Mouse (Mus musculus) forebrain, embryonic 11.5 days (tissue): ENCODE data around the gene Pla2g10. TPM values are rescaled to one million over a fixed set of nuclear protein-coding genes. Genes with fewer than 3 reads are reported as not detected.
"Not testable (repeated sequence)": the region's sequence is repeated elsewhere in the genome, so short reads cannot be mapped to it uniquely, and the experiment has no call there.

ENCODE experiments used
- ATAC-seq: fragments of 200-750 bp; cut with Nextera tagmentation; replicated peaks from 2 replicates; pipeline ENCODE4 v1.8.0; 2017; ENCODE audit warnings: moderate TSS enrichment; ENCODE audit not compliant: low FRiP score
- DNase-seq: peaks from one replicate; pipeline ENCODE4 v3.0.0-alpha.2; 2017; ENCODE audit warnings: low spot score
- H3K27ac ChIP-seq: fragments of 300-500 bp; sonication (generic); 2 replicates; pipeline ENCODE4 v1.5.1; 2014; ENCODE audit warnings: low read depth, low read length
- H3K27me3 ChIP-seq: fragments of 300-500 bp; sonication (generic); 2 replicates; pipeline ENCODE4 v1.6.1; 2014; ENCODE audit warnings: mild to moderate bottlenecking, low read length, mixed read lengths; ENCODE audit not compliant: control insufficient read depth, insufficient read depth
- H3K36me3 ChIP-seq: fragments of 300-500 bp; sonication (generic); 2 replicates; pipeline ENCODE4 v1.6.1; 2014; ENCODE audit warnings: mild to moderate bottlenecking, low read length, moderate library complexity, mixed read lengths; ENCODE audit not compliant: control insufficient read depth, insufficient read depth
- H3K4me1 ChIP-seq: fragments of 300-500 bp; sonication (generic); replicated peaks from 2 replicates; pipeline ENCODE4 v1.6.1; 2014; ENCODE audit warnings: low read length, mixed read lengths; ENCODE audit not compliant: control insufficient read depth, insufficient read depth
- H3K4me2 ChIP-seq: fragments of 300-500 bp; sonication (generic); 2 replicates; pipeline ENCODE4 v1.6.1; 2014; ENCODE audit warnings: low read depth, mild to moderate bottlenecking, low read length, moderate library complexity, mixed read lengths; ENCODE audit not compliant: severe bottlenecking
- H3K4me3 ChIP-seq: fragments of 300-500 bp; sonication (generic); 2 replicates; pipeline ENCODE4 v1.5.1; 2014; ENCODE audit warnings: low read depth, low read length
- H3K9ac ChIP-seq: fragments of 300-500 bp; sonication (generic); 2 replicates; pipeline ENCODE4 v1.6.1; 2014; ENCODE audit warnings: low read length
- H3K9me3 ChIP-seq: fragments of 300-500 bp; sonication (generic); 2 replicates; pipeline ENCODE4 v1.6.1; 2016; ENCODE audit warnings: low read length, mixed read lengths; ENCODE audit not compliant: control insufficient read depth
- WGBS: fragments of 180-500 bp; shearing (Covaris S2); extraction: QIAGEN DNeasy Blood & Tissue Kit; methylation state at CpG from one replicate; pipeline ENCODE4 v1.1.7; 2014; 5-methylcytosine and 5-hydroxymethylcytosine counted together
- polyA plus RNA-seq: library from polyadenylated mRNA; unstranded; fragments of >200 nt; fragmentation: Nextera tagmentation; extraction: Ambion mirVana; gene quantifications from 2 replicates; pipeline ENCODE4 v1.2.1, GENCODE M21; 2014

The Pla2g10 gene
- polyA plus RNA-seq, 1 experiment from 2014 or later: not detected

GRCm38 (mm10) chr16:13670896-13671295, 59.9 kb downstream of the Pla2g10 start:
- H3K27me3 ChIP-seq, H3K4me3 ChIP-seq, H3K4me2 ChIP-seq, H3K27ac ChIP-seq, H3K36me3 ChIP-seq, H3K9me3 ChIP-seq, ATAC-seq, H3K4me1 ChIP-seq, H3K9ac ChIP-seq, DNase-seq: not testable (repeated sequence)
- 74% methylated on average over 5 of the region's 5 CpGs for WGBS

GRCm38 (mm10) chr16:13669282-13669681, 61.5 kb downstream of the Pla2g10 start:
- no peaks in the 10 kb centered on the region for H3K36me3 ChIP-seq
- H3K27ac ChIP-seq: no peak overlapping the region
- no peaks in the 10 kb centered on the region for H3K9me3 ChIP-seq
- no peak overlapping the region for H3K9ac ChIP-seq
- 83% methylated on average over 1 of the region's 1 CpGs for WGBS
- no peak overlapping the region for H3K4me3 ChIP-seq
- ATAC-seq (no peak), DNase-seq (no peak)
- peaks cover 7% of the 10 kb centered on the region; the same call in 1 of the 2 replicates for H3K4me1 ChIP-seq
- no peak overlapping the region for H3K4me2 ChIP-seq
- no peaks in the 10 kb centered on the region for H3K27me3 ChIP-seq

- H3K36me3 ChIP-seq: no peaks in the 10 kb centered on the region
- no peak overlapping the region for H3K27ac ChIP-seq
- DNase-seq: peak; percentile 54
- H3K4me3 ChIP-seq: peak overlapping the region; percentile 54
- H3K4me2 ChIP-seq: peak overlapping the region; percentile 8; the same call in 1 of the 2 replicates
- H3K9ac ChIP-seq: peak overlapping the region; percentile 74
- no peaks in the 10 kb centered on the region for H3K9me3 ChIP-seq
- H3K27me3 ChIP-seq: no peaks in the 10 kb centered on the region
- peak; percentile 0; the same call in 1 of the 2 replicates for ATAC-seq
- H3K4me1 ChIP-seq: peaks cover 7% of the 10 kb centered on the region; the same call in 1 of the 2 replicates
- WGBS: 78% methylated on average over 10 of the region's 10 CpGs
These were observed 62.2 kb downstream of the Pla2g10 start for GRCm38 (mm10) chr16:13668402-13669108.

GRCm38 (mm10) chr16:13667878-13668343, 62.9 kb downstream of the Pla2g10 start, which contains the start of gene Parn:
Gene Parn, minus strand, starts transcription at chr16:13668170.
- WGBS: 0% methylated on average over 35 of the region's 35 CpGs
- H3K4me2 ChIP-seq: peak within 1 kb of the TSS; percentile 64
- H3K27ac ChIP-seq: no peak within 1 kb of the TSS
- peak within 1 kb of the TSS; percentile 54 for H3K4me3 ChIP-seq
- ATAC-seq (peak; percentile 87), DNase-seq (peak; percentile 93)
- H3K9me3 ChIP-seq: no peaks in the 10 kb centered on the region
- H3K9ac ChIP-seq: peak within 1 kb of the TSS; percentile 74
- H3K36me3 ChIP-seq: no peaks in the 10 kb centered on the region
- H3K27me3 ChIP-seq: no peaks in the 10 kb centered on the region
- H3K4me1 ChIP-seq: peaks cover 5% of the 10 kb centered on the region; the same call in 1 of the 2 replicates

Other genes with a start within 250 kb of the Pla2g10 start
- gene Parn, start 62.8 kb downstream of the Pla2g10 start, polyA plus RNA-seq: 43.3 and 44.1 TPM in 2 replicates
- gene Bfar, start 59.1 kb downstream of the Pla2g10 start, polyA plus RNA-seq: 41.2 and 48.4 TPM in 2 replicates
- 9.1 and 9.9 TPM in 2 replicates for gene 3110001I22Rik, start 59.1 kb downstream of the Pla2g10 start, polyA plus RNA-seq
- 102 and 107 TPM in 2 replicates for gene Rrn3, start 49.7 kb upstream of the Pla2g10 start, polyA plus RNA-seq
- gene Ntan1, start 87.9 kb upstream of the Pla2g10 start, polyA plus RNA-seq: 151 and 159 TPM in 2 replicates
- 73.9 and 74.1 TPM in 2 replicates for gene Pdxdc1, start 172.1 kb upstream of the Pla2g10 start, polyA plus RNA-seq
- gene Mpv17l, start 172.2 kb upstream of the Pla2g10 start, polyA plus RNA-seq: 2.7 and 3.2 TPM in 2 replicates